Mouse (Mus musculus) ovary, adult 2 months (tissue): ENCODE measurements around the gene Actbl2. TPM values are rescaled to one million over a fixed set of nuclear protein-coding genes. Genes with fewer than 3 reads are reported as not detected.

Source experiments
- polyA plus RNA-seq: library from polyadenylated mRNA; depleted of rRNA; stranded (reverse); fragments of >200 nt; gene quantifications from 2 replicates; pipeline ENCODE4 v1.2.3, GENCODE M21; 2012; rRNA removed

Gene Actbl2
- not detected in 2 replicates for polyA plus RNA-seq

DNA sequence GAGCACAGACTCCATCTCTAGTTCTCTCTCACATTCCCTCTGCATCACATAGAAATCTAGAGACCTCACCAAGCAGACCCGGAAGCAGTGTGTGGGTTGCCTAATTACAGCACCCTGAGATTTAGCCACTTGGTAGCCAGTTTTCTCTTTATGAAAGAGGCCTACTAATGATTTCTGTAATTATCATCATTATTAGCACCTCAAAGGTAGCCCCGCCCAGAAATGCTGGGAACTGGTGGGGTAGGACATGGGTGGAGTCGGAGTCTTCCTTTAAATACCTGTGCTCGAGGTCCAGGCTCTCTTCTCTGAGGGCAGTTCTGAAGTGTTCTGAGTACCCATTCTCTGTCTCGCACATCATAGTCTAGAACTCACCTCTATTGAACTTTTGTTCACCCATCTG, at the start of gene Actbl2:
TSS of gene Actbl2 (plus strand) at position 301 of the 400 bp plus-strand sequence.

Other genes with a start within 250 kb of the Actbl2 start
- gene Gpbp1, start 235.1 kb downstream of the Actbl2 start, polyA plus RNA-seq = 0.67 and 0.81 TPM in 2 replicates